Mouse (Mus musculus) olfactory bulb, adult 2 months (tissue): ENCODE measurements around the gene Immp2l.

Experiments used
- CTCF ChIP-seq: fragments of 200-500 bp; IDR thresholded peaks from 2 replicates; pipeline ENCODE4 v1.5.1; 2012; ENCODE audit warnings: low read depth, mild to moderate bottlenecking, low read length, moderate library complexity; ENCODE audit not compliant: insufficient read depth
- POLR2A ChIP-seq: fragments of 200-500 bp; IDR thresholded peaks from 2 replicates; pipeline ENCODE4 v1.6.1; 2012; ENCODE audit warnings: mild to moderate bottlenecking, low read depth, low read length, moderate library complexity; ENCODE audit not compliant: insufficient read depth

DNA sequence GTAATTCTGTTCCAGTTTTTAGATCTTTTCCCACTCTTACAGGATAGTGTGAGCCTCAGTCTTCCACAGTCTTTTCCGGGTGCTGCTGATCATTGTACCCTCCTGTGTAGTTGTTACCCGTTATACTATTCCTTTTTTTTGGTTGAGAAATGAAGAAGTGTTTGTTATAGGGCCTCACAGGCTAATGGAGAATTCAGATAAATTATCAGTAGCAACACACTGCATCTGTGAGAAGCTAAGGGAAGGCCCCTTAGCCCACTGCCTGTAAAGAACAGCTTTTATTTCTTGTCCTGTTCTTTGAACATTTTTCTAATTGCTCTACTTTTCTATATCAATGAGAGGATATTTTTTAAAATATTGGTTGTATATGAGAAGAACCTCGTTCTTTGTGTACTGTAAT lies 226.2 kb downstream of the Immp2l start:
- no peak for TF ChIP-seq CTCF
- no peak for TF ChIP-seq POLR2A
